Mouse (Mus musculus) megakaryocyte, embryonic 14.5 days (primary cell): Measurements from ENCODE around the gene Acot10.

Experiments
- FLI1 ChIP-seq: IDR thresholded peaks from 2 replicates; pipeline ENCODE4 v1.6.1; 2012; ENCODE audit warnings: low read length, inconsistent platforms, mixed read lengths
- GATA1 ChIP-seq: IDR thresholded peaks from 3 replicates; pipeline ENCODE4 v1.6.1; 2012; ENCODE audit warnings: mixed read lengths, low read length, inconsistent platforms, borderline replicate concordance

- TF ChIP-seq GATA1, result no peak
- no peak for TF ChIP-seq FLI1
These were observed 17.6 kb upstream of the Acot10 start for GRCm38 (mm10) chr15:20684200-20684599.
